Mouse (Mus musculus): ENCODE measurements around the gene Krtcap2.

DNA sequence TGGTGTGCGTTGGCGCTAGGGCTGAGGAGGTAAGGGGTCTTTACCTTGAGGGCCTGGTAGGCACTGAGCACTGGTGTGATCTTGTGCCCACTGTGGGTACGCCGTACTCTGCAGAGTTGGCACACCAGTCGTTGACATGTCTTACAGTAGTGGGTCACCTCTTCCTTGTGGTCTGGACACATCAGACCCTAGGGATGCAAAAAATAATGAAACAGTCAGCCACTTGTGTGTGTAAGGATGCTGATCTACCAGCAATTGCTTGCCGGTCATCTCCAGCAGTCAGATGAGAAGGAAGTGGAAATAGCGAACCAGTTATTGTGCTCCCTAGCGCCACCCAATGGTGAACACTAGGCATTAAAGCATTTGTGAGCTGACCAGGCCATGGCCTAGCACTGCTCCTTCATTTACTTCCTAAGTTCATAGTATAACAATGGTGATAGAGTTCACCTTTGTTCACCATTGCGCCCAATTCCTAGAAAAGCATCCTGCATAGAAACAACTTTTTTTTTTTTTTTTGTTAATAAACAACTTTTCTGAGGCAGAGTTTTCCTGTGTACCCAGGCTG lies 3.4 kb upstream of the Krtcap2 start:
- TF ChIP-seq CTCF (IDR thresholded peaks at IDR 0.05; ENCODE audit: insufficient read depth, low read length) (peak; percentile 78), POLR2A (IDR thresholded peaks at IDR 0.05; ENCODE audit: borderline replicate concordance, extremely low read depth, low read depth, low read length) (no peak)

Measured in lung, adult 2 months (tissue).